Mouse (Mus musculus) left cerebral cortex, postnatal 36 days (tissue): ENCODE data around the gene Pde1c. TPM values are rescaled to one million over a fixed set of nuclear protein-coding genes. Genes with fewer than 3 reads are reported as not detected.

Experiments used
- DNase-seq, 2 experiments: peaks; one replicate each; pipeline ENCODE4 v3.0.0; 2021 to 2022; ENCODE audit warnings: low spot score in 2 of 2, mixed read lengths in 1 of 2
- intact Hi-C: fragments of 180-260 bp; cut with DNase I; formaldehyde crosslinking; loops from one replicate; pipeline ENCODE4 v1.15.1; 2025
- microRNA-seq: library from miRNA; unstranded; fragments of <30 nt; microRNA quantifications from one replicate; pipeline ENCODE4 v1.2.0, GENCODE M21; 2022
- total RNA-seq, 2 experiments: library from RNA; stranded (reverse); gene quantifications; 2 replicates each; pipeline ENCODE4 v1.2.3; 2021

Pde1c gene
- total RNA-seq, 2 experiments from 2014 or later, result 4.9 to 6.3 TPM

DNA sequence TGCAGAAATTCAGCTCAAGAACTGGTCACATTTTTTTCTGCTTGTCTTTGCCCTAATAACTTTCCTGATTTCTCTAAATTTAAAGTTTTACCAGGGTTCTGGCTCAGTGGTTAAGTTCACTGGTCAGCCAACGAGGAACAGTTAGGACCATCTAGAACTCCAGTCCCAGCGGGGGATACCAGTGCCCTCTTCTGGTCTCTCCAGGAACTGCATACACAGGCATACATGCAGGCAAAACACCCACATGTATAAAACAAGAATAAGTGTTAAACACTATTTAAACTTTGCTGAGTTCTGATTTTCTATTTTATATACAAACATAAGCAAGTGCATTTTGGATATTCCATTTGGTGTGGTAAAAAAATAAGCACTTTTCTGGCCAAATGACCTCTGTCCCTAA, 543.4 kb downstream of the Pde1c start:
- intact Hi-C loops, result no loop called here
- DNase-seq, result no peak

Small RNA genes lying within 50 kb of the gene (microRNA-seq; reads per million reads assigned to microRNA genes)
- gene Gm44413, result not detected

Other genes starting within 250 kb of the Pde1c start
- 10 to 100 TPM; 13.2 to 14.0 TPM for gene Lsm5, start 135.6 kb upstream of the Pde1c start, total RNA-seq
- gene Avl9, start 145.8 kb upstream of the Pde1c start, total RNA-seq, result 10 to 100 TPM; 42.1 to 48.9 TPM
- gene Kbtbd2, start 228.7 kb upstream of the Pde1c start, total RNA-seq, result 10 to 100 TPM; 54.7 to 58.6 TPM